Comparison of ENCODE assay signal across 14 mouse cellular contexts in genomic region chr4:114547658-114548448, GRCm38 (mm10).
DNase-seq lines count a peak whose midpoint lies in the region; TF ChIP-seq lines count a peak whose summit lies in the region.
"Had no signal": no experiment of that assay in that cellular context is flagged by ENCODE, and none has a peak within 500 bp of the region (broad histone marks: within the 10 kb centered on the region; RNA-seq: fewer than 3 reads in every experiment).

No protein-coding gene starts in this region.

- no peak for TF ChIP-seq POLR2A in lung, adult 2 months (IDR thresholded peaks at IDR 0.05; ENCODE audit: borderline replicate concordance, extremely low read depth, low read depth, low read length)

- no peaks in the 10 kb centered on the region for H3K4me1 ChIP-seq in lung, adult 2 months (ENCODE audit: control insufficient read depth, insufficient read depth, low read length)

- TF ChIP-seq CTCF in lung, adult 2 months (IDR thresholded peaks at IDR 0.05; ENCODE audit: insufficient read depth, low read length) = no peak

- peak; percentile 91 for DNase-seq in heart, adult 11 months
- DNase-seq in heart, postnatal 14 days = no peak
- DNase-seq in lung, adult 18-20 months = peak; percentile 15 to 24
- no peak for DNase-seq in lung, adult 2 months
- DNase-seq in layer of hippocampus, adult 9-10 months (ENCODE audit: low spot score) = peak; percentile 10
- peak; percentile 10 for DNase-seq in telencephalon, adult 2 months (ENCODE audit: low read depth, low spot score)
- no peak for DNase-seq in gastrocnemius, postnatal 4 days (ENCODE audit: low spot score in 2 of 2)
- DNase-seq in T-cell, adult 2 months (ENCODE audit: low spot score) = no peak
- DNase-seq: B cell, adult 2 months; cerebellum, postnatal 36 days; kidney, postnatal 10 days had no signal

- intact Hi-C loops in heart, postnatal 14 days (cut with DNase I) = no loop called here

- no peak overlapping the region for H3K4me3 ChIP-seq in lung, adult 2 months (replicated peaks; ENCODE audit: extremely low read depth, low read depth, low read length)
- H3K4me3 ChIP-seq: erythroblast, embryonic 14.5 days; hindbrain, embryonic 15.5 days; midbrain, embryonic 12.5 days had no signal

- WGBS in lung, adult 2 months = 53% methylated on average over 8 of the region's 8 CpGs

Comparison
In these comparisons a context has a peak if more than half of its experiments do, and no peak if none do; other contexts are left out.
1. DNase-seq: peak in heart, adult 11 months (single experiment), lung, adult 18-20 months (2 of 2), layer of hippocampus, adult 9-10 months (single experiment) and telencephalon, adult 2 months (single experiment); none in heart, postnatal 14 days (0 of 2), lung, adult 2 months (single experiment), gastrocnemius, postnatal 4 days (0 of 2) and T-cell, adult 2 months (single experiment).